Mouse (Mus musculus) embryonic fibroblast, embryonic 13.5 days (primary cell): ENCODE measurements around the gene Dxo. TPM values are rescaled to one million over a fixed set of nuclear protein-coding genes. Genes with fewer than 3 reads are reported as not detected.

Experiments
- H3K27ac ChIP-seq: 2 replicates; pipeline ENCODE4 v1.5.1; 2012; ENCODE audit warnings: low read length, control low read depth, inconsistent platforms; ENCODE audit not compliant: insufficient read depth
- H3K4me1 ChIP-seq: 2 replicates; pipeline ENCODE4 v1.6.1; 2011; ENCODE audit warnings: low read length; ENCODE audit not compliant: control insufficient read depth, insufficient read depth
- H3K4me3 ChIP-seq: 2 replicates; pipeline ENCODE4 v1.5.1; 2011; ENCODE audit warnings: mild to moderate bottlenecking, control low read depth, low read length; ENCODE audit not compliant: insufficient read depth
- CTCF ChIP-seq: IDR thresholded peaks from 2 replicates; pipeline ENCODE4 v1.5.1; 2011; ENCODE audit warnings: mild to moderate bottlenecking, control low read depth, low read length, moderate library complexity, borderline replicate concordance; ENCODE audit not compliant: insufficient read depth
- POLR2A ChIP-seq: IDR thresholded peaks from 2 replicates; pipeline ENCODE4 v1.6.1; 2011; ENCODE audit warnings: low read depth, mild to moderate bottlenecking, control low read depth, low read length, moderate library complexity
- polyA plus RNA-seq: library from polyadenylated mRNA; stranded (reverse); fragments of >200 nt; gene quantifications from 2 replicates; pipeline ENCODE4 v1.2.4, GENCODE M21; 2011; ENCODE audit warnings: low read depth; ENCODE audit not compliant: missing spikeins, insufficient read length

The Dxo gene
- polyA plus RNA-seq, 1 experiment = 25.0 TPM

DNA sequence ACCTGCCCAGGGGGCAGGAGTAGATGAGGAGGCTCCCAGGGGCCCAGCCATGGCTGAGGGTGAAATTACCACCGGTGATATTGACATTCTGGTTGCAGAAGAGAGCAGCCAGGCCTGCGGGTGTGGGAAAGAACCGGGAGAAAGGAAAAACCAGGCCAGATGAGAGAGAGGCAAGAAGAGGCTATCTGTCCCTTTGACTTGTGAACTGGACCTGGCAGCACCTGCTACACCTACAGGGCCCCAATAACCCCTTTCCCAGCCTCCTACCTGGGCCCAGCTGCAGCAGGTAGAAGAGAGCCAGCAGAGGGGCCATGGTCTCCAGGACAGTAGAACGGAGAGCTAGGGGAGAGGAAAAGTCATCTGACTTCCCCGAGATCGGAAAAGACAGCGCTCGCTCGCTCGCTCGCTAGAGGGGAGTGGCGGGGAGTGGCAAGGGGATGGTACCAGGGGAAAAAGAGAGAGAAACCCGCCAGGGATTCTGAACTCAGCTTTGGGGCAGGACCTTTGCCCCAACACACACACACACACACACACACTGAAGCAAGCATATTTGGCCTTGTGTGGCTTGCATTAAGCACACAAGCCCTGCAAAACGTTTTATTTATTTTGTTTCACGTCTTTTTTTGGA, 45.0 kb downstream of the Dxo start, which contains the start of gene Gm20547:
Gm20547 (minus strand) TSS at position 360 of the 628 bp plus-strand sequence.
- peaks cover 17% of the 10 kb centered on the region for H3K4me1 ChIP-seq
- TF ChIP-seq POLR2A (no peak), CTCF (no peak)
- no peak within 1 kb of the TSS for H3K27ac ChIP-seq
- H3K4me3 ChIP-seq = no peak within 1 kb of the TSS

DNA sequence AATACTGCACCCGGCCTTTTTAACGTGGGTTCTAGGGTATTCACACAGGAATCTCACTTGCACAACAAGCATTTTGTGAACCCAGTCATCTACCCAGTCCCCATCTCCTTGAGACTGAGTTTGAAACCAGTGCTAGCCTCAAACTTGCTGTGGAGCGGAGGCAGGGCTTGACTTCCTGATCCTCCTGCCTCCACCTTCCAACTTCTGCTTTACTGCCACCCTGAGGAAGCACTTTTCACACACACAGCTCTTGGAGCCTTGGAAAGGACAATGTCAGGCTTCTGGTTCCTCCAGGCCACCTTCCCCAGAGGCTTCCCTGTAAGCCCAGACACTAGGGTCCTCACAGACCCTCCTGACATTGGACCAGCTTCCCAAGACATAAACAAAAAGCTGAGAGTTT, 46.5 kb downstream of the Dxo start:
- no peak overlapping the region for H3K4me3 ChIP-seq
- H3K27ac ChIP-seq = no peak overlapping the region
- H3K4me1 ChIP-seq = peaks cover 17% of the 10 kb centered on the region
- TF ChIP-seq CTCF (peak; percentile 18; the same call in 1 of the 2 replicates), POLR2A (no peak)

DNA sequence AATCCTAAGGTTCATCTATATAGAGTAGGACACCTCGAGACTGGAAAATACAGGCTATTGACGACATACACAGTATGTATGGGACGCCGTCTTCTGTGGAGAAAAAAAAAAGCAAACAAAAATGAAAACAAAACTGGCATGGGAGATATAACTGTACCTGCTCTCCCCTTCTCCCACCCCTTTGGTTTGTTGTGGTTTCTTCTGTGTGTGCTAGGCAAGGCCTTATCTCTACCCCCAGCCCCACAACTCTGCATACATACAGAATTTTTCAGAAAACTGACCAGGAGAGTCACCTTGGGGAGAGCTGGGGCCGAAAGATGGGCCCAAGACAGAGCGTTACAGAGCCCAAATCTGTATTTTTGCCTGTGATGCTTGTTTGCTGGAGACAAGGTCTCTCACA, 47.9 kb downstream of the Dxo start:
- H3K4me1 ChIP-seq = peaks cover 17% of the 10 kb centered on the region
- no peak overlapping the region for H3K4me3 ChIP-seq
- TF ChIP-seq CTCF (no peak), POLR2A (no peak)
- H3K27ac ChIP-seq = peak overlapping the region; percentile 44; the same call in 1 of the 2 replicates

DNA sequence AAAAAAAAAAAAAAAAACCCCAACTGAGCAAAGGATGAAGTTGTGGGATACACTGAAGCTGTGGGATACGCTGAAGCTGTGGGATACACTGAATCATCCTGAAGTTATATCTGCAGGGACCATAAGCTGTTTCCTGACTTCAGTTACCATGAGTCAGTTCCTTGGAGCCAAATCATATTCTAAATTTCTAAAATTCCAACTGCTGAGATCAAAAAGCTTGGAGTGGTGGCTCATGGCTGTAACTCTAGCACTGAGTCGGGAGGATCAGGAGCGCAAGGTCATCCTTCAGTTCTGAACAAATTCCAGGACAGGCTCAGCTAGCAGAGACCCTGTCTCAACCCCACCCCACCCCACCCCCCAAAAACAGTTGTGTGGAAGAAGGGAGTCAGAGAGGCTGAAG, 48.8 kb downstream of the Dxo start:
- Histone ChIP-seq H3K4me3 (no peak overlapping the region), H3K4me1 (peaks cover 17% of the 10 kb centered on the region), H3K27ac (peak overlapping the region; percentile 72; the same call in 1 of the 2 replicates)
- no peak for TF ChIP-seq POLR2A
- no peak for TF ChIP-seq CTCF

DNA sequence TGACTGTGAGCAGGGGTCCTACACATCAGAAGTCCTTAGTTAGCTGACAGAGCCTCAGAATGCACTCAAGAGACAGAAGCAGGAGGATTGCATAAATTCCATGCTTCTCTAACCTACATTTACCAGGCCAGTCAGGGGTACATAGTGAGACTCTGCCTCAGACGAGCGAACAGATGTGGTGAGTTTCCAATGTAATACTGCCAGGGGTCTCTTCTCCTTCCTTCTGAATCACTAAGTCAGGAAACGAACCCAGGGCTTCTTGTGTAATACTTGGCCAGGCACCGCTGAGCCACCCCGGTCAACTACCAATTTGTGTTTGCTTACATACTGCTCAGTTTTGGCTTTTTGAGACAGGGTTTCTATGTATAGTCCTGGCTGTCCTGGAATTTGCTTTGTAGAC, 51.1 kb downstream of the Dxo start:
- Histone ChIP-seq H3K4me3 (no peak overlapping the region), H3K27ac (no peak overlapping the region), H3K4me1 (peaks cover 13% of the 10 kb centered on the region)
- no peak for TF ChIP-seq CTCF
- no peak for TF ChIP-seq POLR2A

Other genes starting within 250 kb of the Dxo start
- 0.99 and 1.0 TPM in 2 replicates for gene Gpsm3, start 247.2 kb upstream of the Dxo start, polyA plus RNA-seq
- gene Pbx2, start 245.8 kb upstream of the Dxo start, polyA plus RNA-seq = 38.2 and 43.9 TPM in 2 replicates
- gene Ager, start 239.2 kb upstream of the Dxo start, polyA plus RNA-seq = 0.70 and 0.83 TPM in 2 replicates
- gene Rnf5, start 233.3 kb upstream of the Dxo start, polyA plus RNA-seq = 34.1 and 41.0 TPM in 2 replicates
- gene Agpat1, start 232.8 kb upstream of the Dxo start, polyA plus RNA-seq = 97.5 and 109 TPM in 2 replicates
- gene Egfl8, start 221.0 kb upstream of the Dxo start, polyA plus RNA-seq = 0.48 and 0.51 TPM in 2 replicates
- 28.2 and 32.3 TPM in 2 replicates for gene Ppt2, start 208.5 kb upstream of the Dxo start, polyA plus RNA-seq
- 0.53 TPM in 1 of 2 replicates, not detected in the other for gene Prrt1, start 207.5 kb upstream of the Dxo start, polyA plus RNA-seq
- 17.9 and 20.2 TPM in 2 replicates for gene Fkbpl, start 192.3 kb upstream of the Dxo start, polyA plus RNA-seq
- 65.2 and 83.8 TPM in 2 replicates for gene Atf6b, start 189.9 kb upstream of the Dxo start, polyA plus RNA-seq
- 0.19 and 0.20 TPM in 2 replicates for gene Tnxb, start 166.5 kb upstream of the Dxo start, polyA plus RNA-seq
- 0.58 and 2.1 TPM in 2 replicates for gene C4b, start 93.1 kb upstream of the Dxo start, polyA plus RNA-seq
- gene Cyp21a1, start 32.5 kb upstream of the Dxo start, polyA plus RNA-seq = not detected in 2 replicates
- gene Stk19, start 74 bp upstream of the Dxo start, polyA plus RNA-seq = 17.9 and 19.2 TPM in 2 replicates
- 25.6 and 27.7 TPM in 2 replicates for gene Skiv2l, start 13.2 kb downstream of the Dxo start, polyA plus RNA-seq
- gene Nelfe, start 13.4 kb downstream of the Dxo start, polyA plus RNA-seq = 31.5 and 34.7 TPM in 2 replicates
- gene Cfb, start 25.5 kb downstream of the Dxo start, polyA plus RNA-seq = 0.26 TPM in 1 of 2 replicates, not detected in the other
- 12.3 and 16.2 TPM in 2 replicates for gene Zbtb12, start 42.5 kb downstream of the Dxo start, polyA plus RNA-seq
- gene Gm20547, start 45.0 kb downstream of the Dxo start, polyA plus RNA-seq = 0.58 TPM in 1 of 2 replicates, not detected in the other
- gene C2, start 61.2 kb downstream of the Dxo start, polyA plus RNA-seq = 3.0 and 6.6 TPM in 2 replicates
- 84.7 and 94.2 TPM in 2 replicates for gene Ehmt2, start 61.5 kb downstream of the Dxo start, polyA plus RNA-seq
- not detected in 2 replicates for gene Slc44a4, start 77.4 kb downstream of the Dxo start, polyA plus RNA-seq
- 10.0 and 11.3 TPM in 2 replicates for gene Neu1, start 94.2 kb downstream of the Dxo start, polyA plus RNA-seq
- 20.9 and 36.6 TPM in 2 replicates for gene Hspa1b, start 122.2 kb downstream of the Dxo start, polyA plus RNA-seq
- not detected in 2 replicates for gene Gm20481, start 132.9 kb downstream of the Dxo start, polyA plus RNA-seq
- gene Hspa1a, start 135.1 kb downstream of the Dxo start, polyA plus RNA-seq = 6.0 and 6.5 TPM in 2 replicates
- gene Hspa1l, start 135.7 kb downstream of the Dxo start, polyA plus RNA-seq = not detected in 2 replicates
- gene Lsm2, start 144.8 kb downstream of the Dxo start, polyA plus RNA-seq = 74.8 and 93.3 TPM in 2 replicates
- 81.3 and 85.7 TPM in 2 replicates for gene Vars, start 164.0 kb downstream of the Dxo start, polyA plus RNA-seq
- 0.12 and 0.26 TPM in 2 replicates for gene Vwa7, start 179.6 kb downstream of the Dxo start, polyA plus RNA-seq
- not detected in 2 replicates for gene Sapcd1, start 191.0 kb downstream of the Dxo start, polyA plus RNA-seq
- gene Msh5, start 209.7 kb downstream of the Dxo start, polyA plus RNA-seq = 1.2 and 2.8 TPM in 2 replicates
- 266 and 360 TPM in 2 replicates for gene Clic1, start 212.9 kb downstream of the Dxo start, polyA plus RNA-seq
- gene Ddah2, start 222.0 kb downstream of the Dxo start, polyA plus RNA-seq = 46.4 and 52.8 TPM in 2 replicates
- gene Ly6g6c, start 228.4 kb downstream of the Dxo start, polyA plus RNA-seq = not detected in 2 replicates
- 0.22 TPM in 1 of 2 replicates, not detected in the other for gene Mpig6b, start 229.2 kb downstream of the Dxo start, polyA plus RNA-seq
- gene Ly6g6e, start 239.9 kb downstream of the Dxo start, polyA plus RNA-seq = not detected in 2 replicates
- gene Ly6g6d, start 241.0 kb downstream of the Dxo start, polyA plus RNA-seq = not detected in 2 replicates
- gene Ly6g6f, start 248.6 kb downstream of the Dxo start, polyA plus RNA-seq = not detected in 2 replicates